Mouse (Mus musculus) liver, embryonic 15.5 days (tissue): ENCODE data around the gene Washc4. TPM values are rescaled to one million over a fixed set of nuclear protein-coding genes. Genes with fewer than 3 reads are reported as not detected.

ENCODE experiments used
- ATAC-seq: fragments of 200-750 bp; cut with Nextera tagmentation; 2 replicates; pipeline ENCODE4 v1.8.0; 2017; ENCODE audit warnings: moderate number of reproducible peaks, mild to moderate bottlenecking, moderate library complexity; ENCODE audit not compliant: insufficient read depth
- H3K27ac ChIP-seq: fragments of 300-500 bp; sonication (generic); replicated peaks from 2 replicates; pipeline ENCODE4 v1.5.1; 2015; ENCODE audit warnings: mild to moderate bottlenecking, inconsistent platforms
- H3K27me3 ChIP-seq: fragments of 300-500 bp; sonication (generic); 2 replicates; pipeline ENCODE4 v1.6.1; 2015; ENCODE audit warnings: mild to moderate bottlenecking, inconsistent platforms
- H3K36me3 ChIP-seq: fragments of 300-500 bp; sonication (generic); replicated peaks from 2 replicates; pipeline ENCODE4 v1.6.1; 2015; ENCODE audit warnings: moderate library complexity, mild to moderate bottlenecking, inconsistent platforms
- H3K4me1 ChIP-seq: fragments of 300-500 bp; sonication (generic); replicated peaks from 2 replicates; pipeline ENCODE4 v1.6.1; 2015; ENCODE audit warnings: inconsistent platforms
- H3K4me2 ChIP-seq: fragments of 300-500 bp; sonication (generic); 2 replicates; pipeline ENCODE4 v1.6.1; 2015; ENCODE audit warnings: moderate library complexity, mild to moderate bottlenecking, inconsistent platforms
- H3K4me3 ChIP-seq: fragments of 300-500 bp; sonication (generic); replicated peaks from 2 replicates; pipeline ENCODE4 v1.5.1; 2015; ENCODE audit warnings: mild to moderate bottlenecking, inconsistent platforms
- H3K9ac ChIP-seq: fragments of 300-500 bp; sonication (generic); 2 replicates; pipeline ENCODE4 v1.6.1; 2015; ENCODE audit warnings: moderate library complexity, mild to moderate bottlenecking, inconsistent platforms
- H3K9me3 ChIP-seq: fragments of 300-500 bp; sonication (generic); replicated peaks from 2 replicates; pipeline ENCODE4 v1.6.1; 2016; ENCODE audit warnings: inconsistent platforms
- WGBS: fragments of 180-500 bp; shearing (Covaris S2); methylation state at CpG from one replicate; pipeline ENCODE4 v1.1.7; 2015; ENCODE audit warnings: mixed read lengths; ENCODE audit not compliant: insufficient replicate concordance; 5-methylcytosine and 5-hydroxymethylcytosine counted together
- polyA plus RNA-seq: library from polyadenylated mRNA; unstranded; fragments of >200 nt; fragmentation: Nextera tagmentation; extraction: Ambion mirVana; gene quantifications from 2 replicates; pipeline ENCODE4 v1.2.1, GENCODE M21; 2015

Gene Washc4
- polyA plus RNA-seq, 1 experiment from 2014 or later, result 10.5 TPM

- H3K4me1 ChIP-seq, result peaks cover 20% of the 10 kb centered on the region
- H3K4me3 ChIP-seq, result no peak overlapping the region
- ATAC-seq, result no peak
- no peaks in the 10 kb centered on the region for H3K36me3 ChIP-seq
- 71% methylated on average over 10 of the region's 10 CpGs for WGBS
- H3K27me3 ChIP-seq, result no peaks in the 10 kb centered on the region
- H3K4me2 ChIP-seq, result no peak overlapping the region
- no peak overlapping the region for H3K27ac ChIP-seq
- H3K9ac ChIP-seq, result no peak overlapping the region
- no peaks in the 10 kb centered on the region for H3K9me3 ChIP-seq
Measured at GRCm38 (mm10) chr10:83639881-83640386, 96.4 kb downstream of the Washc4 start.

GRCm38 (mm10) chr10:83641641-83642040 lies 98.1 kb downstream of the Washc4 start:
- H3K36me3 ChIP-seq, result no peaks in the 10 kb centered on the region
- H3K4me3 ChIP-seq, result no peak overlapping the region
- H3K27me3 ChIP-seq, result peaks cover 7% of the 10 kb centered on the region; the same call in 1 of the 2 replicates
- H3K27ac ChIP-seq, result no peak overlapping the region
- no peaks in the 10 kb centered on the region for H3K9me3 ChIP-seq
- peaks cover 34% of the 10 kb centered on the region for H3K4me1 ChIP-seq
- H3K9ac ChIP-seq, result no peak overlapping the region
- no peak overlapping the region for H3K4me2 ChIP-seq
- WGBS, result 56% methylated on average over 3 of the region's 3 CpGs
- ATAC-seq, result no peak

GRCm38 (mm10) chr10:83644167-83644566 lies 100.6 kb downstream of the Washc4 start:
- peak overlapping the region; percentile 43; the same call in 1 of the 2 replicates for H3K4me2 ChIP-seq
- no peaks in the 10 kb centered on the region for H3K9me3 ChIP-seq
- H3K27ac ChIP-seq, result no peak overlapping the region
- H3K27me3 ChIP-seq, result peaks cover 32% of the 10 kb centered on the region
- 39% methylated on average over 8 of the region's 8 CpGs for WGBS
- H3K36me3 ChIP-seq, result no peaks in the 10 kb centered on the region
- no peak for ATAC-seq
- H3K4me1 ChIP-seq, result peaks cover 35% of the 10 kb centered on the region
- no peak overlapping the region for H3K9ac ChIP-seq
- H3K4me3 ChIP-seq, result no peak overlapping the region

- Histone ChIP-seq H3K9me3 (no peaks in the 10 kb centered on the region), H3K4me1 (peaks cover 35% of the 10 kb centered on the region), H3K4me2 (peak overlapping the region; percentile 43), H3K9ac (no peak overlapping the region), H3K4me3 (no peak overlapping the region), H3K27me3 (peaks cover 40% of the 10 kb centered on the region), H3K36me3 (no peaks in the 10 kb centered on the region), H3K27ac (peak overlapping the region; percentile 48)
- peak; percentile 81 for ATAC-seq
- 21% methylated on average over 16 of the region's 16 CpGs for WGBS
Measured at GRCm38 (mm10) chr10:83644865-83645715, 101.5 kb downstream of the Washc4 start.

GRCm38 (mm10) chr10:83645716-83645990 lies 102.1 kb downstream of the Washc4 start:
- Histone ChIP-seq H3K9ac (no peak overlapping the region), H3K27me3 (peaks cover 43% of the 10 kb centered on the region), H3K9me3 (no peaks in the 10 kb centered on the region), H3K4me1 (peaks cover 35% of the 10 kb centered on the region), H3K4me3 (no peak overlapping the region), H3K36me3 (no peaks in the 10 kb centered on the region), H3K4me2 (0 out of 2 replicates have a peak overlapping the region, but pooled peaks have one; percentile 43), H3K27ac (peak overlapping the region; percentile 48)
- no peak for ATAC-seq
- WGBS, result 61% methylated on average over 3 of the region's 3 CpGs

Other genes with a start within 250 kb of the Washc4 start
- 0.03 and 0.23 TPM in 2 replicates for gene Slc41a2, start 205.9 kb upstream of the Washc4 start, polyA plus RNA-seq
- 0.18 and 0.22 TPM in 2 replicates for gene D10Wsu102e, start 183.5 kb upstream of the Washc4 start, polyA plus RNA-seq
- gene Aldh1l2, start 9.6 kb upstream of the Washc4 start, polyA plus RNA-seq, result 0.21 and 0.55 TPM in 2 replicates
- gene Appl2, start 105.0 kb downstream of the Washc4 start, polyA plus RNA-seq, result 9.8 and 13.2 TPM in 2 replicates
- 1.2 and 1.3 TPM in 2 replicates for gene 1500009L16Rik, start 179.1 kb downstream of the Washc4 start, polyA plus RNA-seq